Mouse (Mus musculus): Measurements from ENCODE around the gene Olfr1047.
"Not testable (repeated sequence)": the region's sequence is repeated elsewhere in the genome, so short reads cannot be mapped to it uniquely, and the experiment has no call there.

Olfr1047 gene

GRCm38 (mm10) chr2:86231301-86231700 is at the start of gene Olfr1047:
Olfr1047 (minus strand) TSS chr2:86231401.
- DNase-seq = no peak

GRCm38 (mm10) chr2:86278988-86279387 is 47.8 kb upstream of the Olfr1047 start, which contains the start of gene Olfr1051:
Olfr1051 (minus strand) TSS chr2:86279088.
- DNase-seq = not testable (repeated sequence)

- not testable (repeated sequence) for DNase-seq
These were observed 27.0 kb upstream of the Olfr1047 start, which contains the start of gene Olfr1049 for GRCm38 (mm10) chr2:86258228-86258627. Olfr1049 (minus strand) TSS chr2:86258328.

- no peak for DNase-seq
These were observed 9.0 kb upstream of the Olfr1047 start, which contains the start of gene Olfr1048 for GRCm38 (mm10) chr2:86240189-86240588. Olfr1048 (minus strand) TSS chr2:86240289.

GRCm38 (mm10) chr2:86219214-86219613 is 12.0 kb downstream of the Olfr1047 start, which contains the start of gene Olfr1046:
Olfr1046 (minus strand) TSS chr2:86219314.
- no peak for DNase-seq

GRCm38 (mm10) chr2:86202909-86203308 is 28.3 kb downstream of the Olfr1047 start, which contains the start of gene Olfr1045:
Olfr1045 (minus strand) TSS chr2:86203009.
- no peak for DNase-seq

GRCm38 (mm10) chr2:86195863-86196262 is 35.3 kb downstream of the Olfr1047 start:
- no peak for DNase-seq

- no peak for DNase-seq
These were observed 45.6 kb downstream of the Olfr1047 start, which contains the start of gene Olfr52 for GRCm38 (mm10) chr2:86185583-86185982. Olfr52 (minus strand) TSS chr2:86185683.

GRCm38 (mm10) chr2:86179950-86180349 is 51.3 kb downstream of the Olfr1047 start:
- DNase-seq = no peak

GRCm38 (mm10) chr2:86177720-86178119 is 53.5 kb downstream of the Olfr1047 start, which contains the start of gene Olfr1044:
Olfr1044 (minus strand) TSS chr2:86177820.
- no peak for DNase-seq

All from cerebellum, postnatal 25 days (tissue).